Mouse (Mus musculus) hindbrain, embryonic 16.5 days (tissue): Measurements from ENCODE around the gene Trim63. TPM values are rescaled to one million over a fixed set of nuclear protein-coding genes. Genes with fewer than 3 reads are reported as not detected.
"Not testable (repeated sequence)": the region's sequence is repeated elsewhere in the genome, so short reads cannot be mapped to it uniquely, and the experiment has no call there.

Experiments
- ATAC-seq: fragments of 200-750 bp; cut with Nextera tagmentation; 2 replicates; pipeline ENCODE4 v1.8.0; 2017; ENCODE audit warnings: moderate TSS enrichment, moderate library complexity
- H3K27ac ChIP-seq: fragments of 300-500 bp; sonication (generic); 2 replicates; pipeline ENCODE4 v1.5.1; 2014; ENCODE audit warnings: low read depth, mild to moderate bottlenecking, control low read depth, low read length, moderate library complexity
- H3K27me3 ChIP-seq: fragments of 300-500 bp; sonication (generic); replicated peaks from 2 replicates; pipeline ENCODE4 v1.6.1; 2014; ENCODE audit warnings: low read length; ENCODE audit not compliant: control insufficient read depth, insufficient read depth
- H3K36me3 ChIP-seq: fragments of 300-500 bp; sonication (generic); 2 replicates; pipeline ENCODE4 v1.6.1; 2014; ENCODE audit warnings: mild to moderate bottlenecking, low read length, moderate library complexity, mixed read lengths; ENCODE audit not compliant: control insufficient read depth, insufficient read depth
- H3K4me1 ChIP-seq: fragments of 300-500 bp; sonication (generic); 2 replicates; pipeline ENCODE4 v1.6.1; 2014; ENCODE audit warnings: low read depth, low read length; ENCODE audit not compliant: control insufficient read depth, insufficient read depth
- H3K4me2 ChIP-seq: fragments of 300-500 bp; sonication (generic); 2 replicates; pipeline ENCODE4 v1.6.1; 2014; ENCODE audit warnings: mild to moderate bottlenecking, low read length, control low read depth, moderate library complexity
- H3K4me3 ChIP-seq: fragments of 300-500 bp; sonication (generic); 2 replicates; pipeline ENCODE4 v1.5.1; 2014; ENCODE audit warnings: mild to moderate bottlenecking, low read length, control low read depth, moderate library complexity
- H3K9ac ChIP-seq: fragments of 300-500 bp; sonication (generic); 2 replicates; pipeline ENCODE4 v1.6.1; 2014; ENCODE audit warnings: low read depth, mild to moderate bottlenecking, control low read depth, low read length, moderate library complexity
- H3K9me3 ChIP-seq: fragments of 300-500 bp; sonication (generic); 2 replicates; pipeline ENCODE4 v1.6.1; 2014; ENCODE audit warnings: mild to moderate bottlenecking, low read length, moderate library complexity; ENCODE audit not compliant: control insufficient read depth
- WGBS: fragments of 180-500 bp; shearing (Covaris S2); extraction: QIAGEN DNeasy Blood & Tissue Kit; methylation state at CpG from one replicate; pipeline ENCODE4 v1.1.7; 2014; 5-methylcytosine and 5-hydroxymethylcytosine counted together
- polyA plus RNA-seq: library from polyadenylated mRNA; unstranded; fragments of >200 nt; fragmentation: Nextera tagmentation; extraction: Ambion mirVana; gene quantifications from 2 replicates; pipeline ENCODE4 v1.2.1, GENCODE M21; 2015

Gene Trim63
- polyA plus RNA-seq, 1 experiment from 2014 or later: 1.2 TPM

- peaks cover 16% of the 10 kb centered on the region for H3K4me1 ChIP-seq
- H3K9ac ChIP-seq: peak overlapping the region; percentile 94
- no peaks in the 10 kb centered on the region for H3K27me3 ChIP-seq
- WGBS: 2% methylated on average over 55 of the region's 59 CpGs
- no peaks in the 10 kb centered on the region for H3K9me3 ChIP-seq
- peak; percentile 73 for ATAC-seq
- peak overlapping the region; percentile 95 for H3K4me3 ChIP-seq
- peak overlapping the region; percentile 84 for H3K4me2 ChIP-seq
- H3K27ac ChIP-seq: peak overlapping the region; percentile 86
- H3K36me3 ChIP-seq: peaks cover 12% of the 10 kb centered on the region
Observed at GRCm38 (mm10) chr4:134286226-134287167, 28.4 kb upstream of the Trim63 start.

GRCm38 (mm10) chr4:134287168-134287564 is 27.8 kb upstream of the Trim63 start:
- Histone ChIP-seq H3K4me1 (peaks cover 16% of the 10 kb centered on the region), H3K27me3 (no peaks in the 10 kb centered on the region), H3K4me2 (peak overlapping the region; percentile 84), H3K27ac (peak overlapping the region; percentile 99), H3K9me3 (no peaks in the 10 kb centered on the region), H3K9ac (peak overlapping the region; percentile 99), H3K36me3 (peaks cover 12% of the 10 kb centered on the region), H3K4me3 (peak overlapping the region; percentile 95)
- 1% methylated on average over 37 of the region's 59 CpGs for WGBS
- ATAC-seq: peak; percentile 96

GRCm38 (mm10) chr4:134287575-134288025 is 27.3 kb upstream of the Trim63 start, which contains the start of gene Pdik1l:
Gene Pdik1l, minus strand, starts transcription at chr4:134287895.
- peak within 1 kb of the TSS; percentile 84 for H3K4me2 ChIP-seq
- no peaks in the 10 kb centered on the region for H3K27me3 ChIP-seq
- H3K9me3 ChIP-seq: no peaks in the 10 kb centered on the region
- ATAC-seq: peak; percentile 78
- WGBS: 0% methylated on average over 24 of the region's 43 CpGs
- peak within 1 kb of the TSS; percentile 99 for H3K9ac ChIP-seq
- H3K27ac ChIP-seq: peak within 1 kb of the TSS; percentile 99
- peak within 1 kb of the TSS; percentile 95 for H3K4me3 ChIP-seq
- H3K4me1 ChIP-seq: peaks cover 16% of the 10 kb centered on the region
- H3K36me3 ChIP-seq: peaks cover 11% of the 10 kb centered on the region

GRCm38 (mm10) chr4:134288397-134289256 is 26.3 kb upstream of the Trim63 start:
- no peak for ATAC-seq
- Histone ChIP-seq H3K9me3 (no peaks in the 10 kb centered on the region), H3K27me3 (no peaks in the 10 kb centered on the region), H3K27ac (peak overlapping the region; percentile 99), H3K4me2 (peak overlapping the region; percentile 79), H3K4me3 (peak overlapping the region; percentile 95), H3K9ac (peak overlapping the region; percentile 99), H3K4me1 (peaks cover 16% of the 10 kb centered on the region), H3K36me3 (peaks cover 5% of the 10 kb centered on the region)
- WGBS: 44% methylated on average over 11 of the region's 11 CpGs

GRCm38 (mm10) chr4:134292067-134292466 is 22.9 kb upstream of the Trim63 start:
- Histone ChIP-seq H3K4me1 (peaks cover 7% of the 10 kb centered on the region), H3K4me3 (no peak overlapping the region), H3K9me3 (no peaks in the 10 kb centered on the region), H3K27me3 (no peaks in the 10 kb centered on the region), H3K9ac (no peak overlapping the region), H3K36me3 (no peaks in the 10 kb centered on the region), H3K4me2 (no peak overlapping the region), H3K27ac (no peak overlapping the region)
- no peak for ATAC-seq
- WGBS: 22% methylated on average over 7 of the region's 7 CpGs

- Histone ChIP-seq H3K9ac (no peak overlapping the region), H3K9me3 (no peaks in the 10 kb centered on the region), H3K27ac (no peak overlapping the region), H3K36me3 (no peaks in the 10 kb centered on the region), H3K27me3 (no peaks in the 10 kb centered on the region), H3K4me2 (no peak overlapping the region), H3K4me1 (peaks cover 5% of the 10 kb centered on the region), H3K4me3 (no peak overlapping the region)
- WGBS: 74% methylated on average over 18 of the region's 18 CpGs
- ATAC-seq: no peak
Observed at GRCm38 (mm10) chr4:134293061-134293691, 21.7 kb upstream of the Trim63 start.

- Histone ChIP-seq H3K4me3 (no peak overlapping the region), H3K4me2 (no peak overlapping the region), H3K36me3 (no peaks in the 10 kb centered on the region), H3K4me1 (no peaks in the 10 kb centered on the region; the same call in 1 of the 2 replicates), H3K27me3 (no peaks in the 10 kb centered on the region), H3K27ac (no peak overlapping the region), H3K9me3 (no peaks in the 10 kb centered on the region), H3K9ac (no peak overlapping the region)
- ATAC-seq: no peak
- WGBS: 73% methylated on average over 9 of the region's 9 CpGs
Observed at GRCm38 (mm10) chr4:134293692-134294163, 21.2 kb upstream of the Trim63 start.

GRCm38 (mm10) chr4:134296096-134296495 is 18.8 kb upstream of the Trim63 start:
- H3K27ac ChIP-seq, H3K4me3 ChIP-seq, H3K9ac ChIP-seq, H3K4me1 ChIP-seq, H3K36me3 ChIP-seq, ATAC-seq, H3K27me3 ChIP-seq, H3K9me3 ChIP-seq, H3K4me2 ChIP-seq: not testable (repeated sequence)
- 87% methylated on average over 4 of the region's 4 CpGs for WGBS
